Mouse (Mus musculus): Measurements from ENCODE around the gene Exoc8.

Gene Exoc8

GRCm38 (mm10) chr8:124853511-124853910, 44.0 kb downstream of the Exoc8 start:
- no peak for DNase-seq (ENCODE audit: low read depth, low spot score)

GRCm38 (mm10) chr8:124845573-124845972, 51.9 kb downstream of the Exoc8 start:
- DNase-seq (ENCODE audit: low read depth, low spot score) = no peak

- no peak for DNase-seq (ENCODE audit: low read depth, low spot score)
Observed at GRCm38 (mm10) chr8:124845131-124845530, 52.4 kb downstream of the Exoc8 start.
